Mouse (Mus musculus): ENCODE measurements at regions not wholly inside any gene's neighbourhood (a gene's known extent, or its start where the extent isn't known, plus 50 kb on each side); places are given as distances from the start of the nearest gene placed in this dataset.

DNA sequence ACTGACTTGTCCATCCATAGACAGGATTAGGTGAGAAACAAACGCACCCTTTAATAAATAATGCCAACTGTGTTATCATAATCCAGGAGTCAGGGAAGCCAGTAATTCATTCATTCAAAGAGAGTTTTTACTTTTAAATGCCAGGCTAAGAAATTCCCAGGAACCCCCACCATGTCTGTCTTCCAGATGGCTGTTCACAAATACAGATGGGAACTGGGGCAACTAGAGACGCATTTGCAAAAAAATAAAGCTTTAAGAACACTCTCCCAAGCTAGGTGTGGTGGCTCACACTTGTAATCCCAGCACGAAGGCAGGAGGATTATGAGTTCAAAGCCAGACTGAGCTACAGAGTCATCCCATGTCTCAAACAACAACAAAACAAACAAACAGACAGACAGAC, 95.6 kb upstream of the Xylt1 start:
- H3K4me1 ChIP-seq (ENCODE audit: control insufficient read depth, insufficient read depth, low read length) = no peaks in the 10 kb centered on the region
- H3K27ac ChIP-seq (ENCODE audit: low read depth, low read length) = no peak overlapping the region
- no peaks in the 10 kb centered on the region for H3K36me3 ChIP-seq (ENCODE audit: control insufficient read depth, insufficient read depth, low read length)
- 77% methylated on average over 3 of the region's 3 CpGs for WGBS (ENCODE audit: insufficient replicate concordance)
- H3K9me3 ChIP-seq (replicated peaks; ENCODE audit: control insufficient read depth, low read length) = no peaks in the 10 kb centered on the region
- ATAC-seq (replicated peaks; ENCODE audit: insufficient number of reproducible peaks, low FRiP score, low TSS enrichment) = no peak
- H3K9ac ChIP-seq (ENCODE audit: low read depth, low read length) = no peak overlapping the region
- no peak overlapping the region for H3K4me2 ChIP-seq
- H3K4me3 ChIP-seq (ENCODE audit: low read depth, low read length) = no peak overlapping the region
- no peaks in the 10 kb centered on the region for H3K27me3 ChIP-seq (ENCODE audit: control insufficient read depth, insufficient read depth, low read length)

- Histone ChIP-seq H3K27me3 (ENCODE audit: control insufficient read depth, insufficient read depth, low read length) (no peaks in the 10 kb centered on the region), H3K4me1 (ENCODE audit: control insufficient read depth, insufficient read depth, low read length) (no peaks in the 10 kb centered on the region), H3K4me2 (no peak overlapping the region), H3K36me3 (ENCODE audit: control insufficient read depth, insufficient read depth, low read length) (no peaks in the 10 kb centered on the region), H3K9ac (ENCODE audit: low read depth, low read length) (no peak overlapping the region), H3K4me3 (ENCODE audit: low read depth, low read length) (no peak overlapping the region), H3K27ac (ENCODE audit: low read depth, low read length) (no peak overlapping the region), H3K9me3 (replicated peaks; ENCODE audit: control insufficient read depth, low read length) (no peaks in the 10 kb centered on the region)
- ATAC-seq (replicated peaks; ENCODE audit: insufficient number of reproducible peaks, low FRiP score, low TSS enrichment) = no peak
- 66% methylated on average over 5 of the region's 5 CpGs for WGBS (ENCODE audit: insufficient replicate concordance)
Observed at GRCm38 (mm10) chr7:117285985-117286384, 94.8 kb upstream of the Xylt1 start.

- Histone ChIP-seq H3K4me1 (ENCODE audit: control insufficient read depth, insufficient read depth, low read length) (no peaks in the 10 kb centered on the region), H3K27ac (ENCODE audit: low read depth, low read length) (no peak overlapping the region), H3K36me3 (ENCODE audit: control insufficient read depth, insufficient read depth, low read length) (no peaks in the 10 kb centered on the region), H3K4me3 (ENCODE audit: low read depth, low read length) (no peak overlapping the region), H3K27me3 (ENCODE audit: control insufficient read depth, insufficient read depth, low read length) (no peaks in the 10 kb centered on the region), H3K9me3 (replicated peaks; ENCODE audit: control insufficient read depth, low read length) (no peaks in the 10 kb centered on the region), H3K9ac (ENCODE audit: low read depth, low read length) (no peak overlapping the region), H3K4me2 (no peak overlapping the region)
- 36% methylated on average over 2 of the region's 2 CpGs for WGBS (ENCODE audit: insufficient replicate concordance)
- no peak for ATAC-seq (replicated peaks; ENCODE audit: insufficient number of reproducible peaks, low FRiP score, low TSS enrichment)
Observed at GRCm38 (mm10) chr7:117303705-117304104, 77.1 kb upstream of the Xylt1 start.

GRCm38 (mm10) chr7:117310586-117311200, 70.1 kb upstream of the Xylt1 start:
- Histone ChIP-seq H3K27me3 (ENCODE audit: control insufficient read depth, insufficient read depth, low read length) (no peaks in the 10 kb centered on the region), H3K4me3 (ENCODE audit: low read depth, low read length) (no peak overlapping the region), H3K36me3 (ENCODE audit: control insufficient read depth, insufficient read depth, low read length) (no peaks in the 10 kb centered on the region), H3K9ac (ENCODE audit: low read depth, low read length) (no peak overlapping the region), H3K4me2 (no peak overlapping the region), H3K27ac (ENCODE audit: low read depth, low read length) (no peak overlapping the region), H3K9me3 (replicated peaks; ENCODE audit: control insufficient read depth, low read length) (no peaks in the 10 kb centered on the region), H3K4me1 (ENCODE audit: control insufficient read depth, insufficient read depth, low read length) (no peaks in the 10 kb centered on the region)
- WGBS (ENCODE audit: insufficient replicate concordance) = 78% methylated on average over 2 of the region's 2 CpGs
- no peak for ATAC-seq (replicated peaks; ENCODE audit: insufficient number of reproducible peaks, low FRiP score, low TSS enrichment)

- no peak for ATAC-seq (replicated peaks; ENCODE audit: insufficient number of reproducible peaks, low FRiP score, low TSS enrichment)
- Histone ChIP-seq H3K9me3 (replicated peaks; ENCODE audit: control insufficient read depth, low read length) (no peaks in the 10 kb centered on the region), H3K4me2 (no peak overlapping the region), H3K4me3 (ENCODE audit: low read depth, low read length) (no peak overlapping the region), H3K36me3 (ENCODE audit: control insufficient read depth, insufficient read depth, low read length) (no peaks in the 10 kb centered on the region), H3K4me1 (ENCODE audit: control insufficient read depth, insufficient read depth, low read length) (no peaks in the 10 kb centered on the region), H3K9ac (ENCODE audit: low read depth, low read length) (no peak overlapping the region), H3K27me3 (ENCODE audit: control insufficient read depth, insufficient read depth, low read length) (no peaks in the 10 kb centered on the region), H3K27ac (ENCODE audit: low read depth, low read length) (no peak overlapping the region)
- 68% methylated on average over 4 of the region's 4 CpGs for WGBS (ENCODE audit: insufficient replicate concordance)
Observed at GRCm38 (mm10) chr7:117311316-117311715, 69.5 kb upstream of the Xylt1 start.

- H3K9ac ChIP-seq (ENCODE audit: low read depth, low read length) = no peak overlapping the region
- H3K27me3 ChIP-seq (ENCODE audit: control insufficient read depth, insufficient read depth, low read length) = no peaks in the 10 kb centered on the region
- no peak overlapping the region for H3K4me3 ChIP-seq (ENCODE audit: low read depth, low read length)
- no peak for ATAC-seq (replicated peaks; ENCODE audit: insufficient number of reproducible peaks, low FRiP score, low TSS enrichment)
- H3K4me2 ChIP-seq = no peak overlapping the region
- no peaks in the 10 kb centered on the region for H3K9me3 ChIP-seq (replicated peaks; ENCODE audit: control insufficient read depth, low read length)
- no peak overlapping the region for H3K27ac ChIP-seq (ENCODE audit: low read depth, low read length)
- H3K36me3 ChIP-seq (ENCODE audit: control insufficient read depth, insufficient read depth, low read length) = no peaks in the 10 kb centered on the region
- H3K4me1 ChIP-seq (ENCODE audit: control insufficient read depth, insufficient read depth, low read length) = no peaks in the 10 kb centered on the region
- WGBS (ENCODE audit: insufficient replicate concordance) = 72% methylated on average over 5 of the region's 5 CpGs
Observed at GRCm38 (mm10) chr7:117316126-117316805, 64.5 kb upstream of the Xylt1 start.

DNA sequence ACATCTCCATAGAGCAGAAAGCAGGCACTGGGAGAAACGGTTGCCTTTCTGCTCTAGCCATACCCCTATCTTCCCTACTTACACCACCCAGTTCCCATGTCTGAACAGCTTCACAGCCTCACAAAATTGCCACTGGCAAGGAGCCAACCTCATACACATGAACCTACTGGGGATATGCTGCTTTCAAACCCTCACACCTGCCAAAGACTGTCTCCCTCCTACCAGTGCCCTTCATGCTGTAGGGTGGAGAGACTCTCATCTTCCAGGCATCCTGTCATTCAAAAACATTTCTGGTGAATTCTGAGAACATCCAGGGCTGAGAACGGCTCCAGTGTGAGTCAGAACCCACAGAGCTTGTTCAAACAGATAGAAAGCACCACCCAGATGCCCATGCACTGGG, 63.4 kb upstream of the Xylt1 start:
- no peaks in the 10 kb centered on the region for H3K4me1 ChIP-seq (ENCODE audit: control insufficient read depth, insufficient read depth, low read length)
- no peak overlapping the region for H3K27ac ChIP-seq (ENCODE audit: low read depth, low read length)
- H3K9ac ChIP-seq (ENCODE audit: low read depth, low read length) = no peak overlapping the region
- no peak overlapping the region for H3K4me3 ChIP-seq (ENCODE audit: low read depth, low read length)
- 70% methylated on average over 2 of the region's 2 CpGs for WGBS (ENCODE audit: insufficient replicate concordance)
- no peaks in the 10 kb centered on the region for H3K9me3 ChIP-seq (replicated peaks; ENCODE audit: control insufficient read depth, low read length)
- H3K27me3 ChIP-seq (ENCODE audit: control insufficient read depth, insufficient read depth, low read length) = no peaks in the 10 kb centered on the region
- no peaks in the 10 kb centered on the region for H3K36me3 ChIP-seq (ENCODE audit: control insufficient read depth, insufficient read depth, low read length)
- H3K4me2 ChIP-seq = no peak overlapping the region
- ATAC-seq (replicated peaks; ENCODE audit: insufficient number of reproducible peaks, low FRiP score, low TSS enrichment) = no peak

- Histone ChIP-seq H3K27ac (ENCODE audit: low read depth, low read length) (no peak overlapping the region), H3K9me3 (replicated peaks; ENCODE audit: control insufficient read depth, low read length) (no peaks in the 10 kb centered on the region), H3K9ac (ENCODE audit: low read depth, low read length) (no peak overlapping the region), H3K4me1 (ENCODE audit: control insufficient read depth, insufficient read depth, low read length) (no peaks in the 10 kb centered on the region), H3K36me3 (ENCODE audit: control insufficient read depth, insufficient read depth, low read length) (no peaks in the 10 kb centered on the region), H3K4me3 (ENCODE audit: low read depth, low read length) (no peak overlapping the region), H3K27me3 (ENCODE audit: control insufficient read depth, insufficient read depth, low read length) (no peaks in the 10 kb centered on the region), H3K4me2 (no peak overlapping the region)
- no peak for ATAC-seq (replicated peaks; ENCODE audit: insufficient number of reproducible peaks, low FRiP score, low TSS enrichment)
- 36% methylated on average over 6 of the region's 6 CpGs for WGBS (ENCODE audit: insufficient replicate concordance)
Observed at GRCm38 (mm10) chr7:117320552-117320951, 60.2 kb upstream of the Xylt1 start.
